In genomic region chr3:105701399-105701798, GRCm38 (mm10) we compare ENCODE assay signal across 12 mouse cellular contexts. TPM values are rescaled to one million over a fixed set of nuclear protein-coding genes. Genes with fewer than 3 reads are reported as not detected.
DNase-seq lines count a peak whose midpoint lies in the region; ATAC-seq lines count a peak whose summit lies in the region.
"Had no signal": no experiment of that assay in that cellular context is flagged by ENCODE, and none has a peak within 500 bp of the region (broad histone marks: within the 10 kb centered on the region; RNA-seq: fewer than 3 reads in every experiment).

No protein-coding gene starts in this region.

- ATAC-seq in heart, embryonic 12.5 days (ENCODE audit: insufficient number of reproducible peaks, low FRiP score) = 0 out of 2 replicates have a peak, but pooled peaks have one; percentile 5
- peak; percentile 30 for ATAC-seq in liver, embryonic 12.5 days
- no peak for ATAC-seq in midbrain, embryonic 11.5 days (ENCODE audit: low FRiP score)
- ATAC-seq: midbrain, embryonic 15.5 days had no signal

- 19% methylated on average over 5 of the region's 5 CpGs for WGBS in heart, embryonic 12.5 days
- 12% methylated on average over 5 of the region's 5 CpGs for WGBS in liver, embryonic 12.5 days (ENCODE audit: insufficient replicate concordance)
- WGBS in midbrain, embryonic 11.5 days = 78% methylated on average over 5 of the region's 5 CpGs

- H3K36me3 ChIP-seq in heart, embryonic 12.5 days = no peaks in the 10 kb centered on the region
- H3K36me3 ChIP-seq in liver, embryonic 12.5 days = no peaks in the 10 kb centered on the region
- no peaks in the 10 kb centered on the region for H3K36me3 ChIP-seq in midbrain, embryonic 11.5 days (ENCODE audit: control insufficient read depth, insufficient read depth, low read length)
- H3K36me3 ChIP-seq: lung, embryonic 15.5 days; midbrain, embryonic 15.5 days had no signal

- DNase-seq in gastrocnemius, postnatal 25 days = peak; percentile 55
- no peak for DNase-seq in gastrocnemius, postnatal 4 days (ENCODE audit: low spot score in 2 of 2)
- DNase-seq in MEL-GATA-1-ER (ENCODE audit: extremely low read depth, low read depth) = peak; percentile 84
- no peak for DNase-seq in midbrain, embryonic 11.5 days (ENCODE audit: low spot score, missing footprints)
- DNase-seq in retina, postnatal 1 day = no peak
- no peak for DNase-seq in cerebellum, postnatal 25 days
- DNase-seq: thymus, postnatal 25 days had no signal

- peaks cover 68% of the 10 kb centered on the region for H3K4me1 ChIP-seq in heart, embryonic 12.5 days (replicated peaks)
- peaks cover 87% of the 10 kb centered on the region for H3K4me1 ChIP-seq in liver, embryonic 12.5 days
- peaks cover 8% of the 10 kb centered on the region for H3K4me1 ChIP-seq in midbrain, embryonic 11.5 days (ENCODE audit: control insufficient read depth, insufficient read depth, low read length)

- H3K27me3 ChIP-seq in heart, embryonic 12.5 days (replicated peaks) = 0 out of 2 replicates have a peak, but pooled peaks cover 6% of the 10 kb centered on the region
- H3K27me3 ChIP-seq in liver, embryonic 12.5 days (replicated peaks) = peaks cover 30% of the 10 kb centered on the region
- H3K27me3 ChIP-seq in midbrain, embryonic 11.5 days (ENCODE audit: control insufficient read depth, insufficient read depth, low read length) = peaks cover 13% of the 10 kb centered on the region; the same call in 1 of the 2 replicates

- H3K27ac ChIP-seq in heart, embryonic 12.5 days (ENCODE audit: poor library complexity, severe bottlenecking) = no peak overlapping the region
- peak overlapping the region; percentile 76 for H3K27ac ChIP-seq in liver, embryonic 12.5 days
- no peak overlapping the region for H3K27ac ChIP-seq in midbrain, embryonic 11.5 days (ENCODE audit: low read depth, low read length)
- H3K27ac ChIP-seq: kidney, postnatal 0 days; lung, embryonic 15.5 days; midbrain, embryonic 15.5 days had no signal

- no peak overlapping the region for H3K9ac ChIP-seq in heart, embryonic 12.5 days
- H3K9ac ChIP-seq in liver, embryonic 12.5 days = peak overlapping the region; percentile 62
- no peak overlapping the region for H3K9ac ChIP-seq in midbrain, embryonic 11.5 days (ENCODE audit: low read length)
- H3K9ac ChIP-seq: lung, embryonic 15.5 days; midbrain, embryonic 15.5 days had no signal

- no peak overlapping the region for H3K4me3 ChIP-seq in heart, embryonic 12.5 days
- H3K4me3 ChIP-seq in liver, embryonic 12.5 days = peak overlapping the region; percentile 23
- no peak overlapping the region for H3K4me3 ChIP-seq in midbrain, embryonic 11.5 days (ENCODE audit: low read depth, low read length)
- H3K4me3 ChIP-seq: lung, embryonic 15.5 days; midbrain, embryonic 15.5 days had no signal

- H3K4me2 ChIP-seq in heart, embryonic 12.5 days = peak overlapping the region; percentile 47
- H3K4me2 ChIP-seq in liver, embryonic 12.5 days = peak overlapping the region; percentile 61
- no peak overlapping the region for H3K4me2 ChIP-seq in midbrain, embryonic 11.5 days
- H3K4me2 ChIP-seq: lung, embryonic 15.5 days; midbrain, embryonic 15.5 days had no signal

- no peaks in the 10 kb centered on the region for H3K9me3 ChIP-seq in heart, embryonic 12.5 days (replicated peaks)
- H3K9me3 ChIP-seq in liver, embryonic 12.5 days (replicated peaks) = no peaks in the 10 kb centered on the region
- H3K9me3 ChIP-seq in midbrain, embryonic 11.5 days (ENCODE audit: control insufficient read depth, low read length) = no peaks in the 10 kb centered on the region
- H3K9me3 ChIP-seq: lung, embryonic 15.5 days; midbrain, embryonic 15.5 days had no signal

RNA-seq across cellular contexts. Expression of gene Inka2, which starts 3.0 kb away (rescaled TPM):
- total RNA-seq in gastrocnemius, postnatal 25 days (2021) = 1 to 10 TPM; 2.6 to 6.0 TPM
- total RNA-seq in gastrocnemius, postnatal 4 days (2021) = 10 to 100 TPM; 28.5 to 29.0 TPM
- 2.2 and 3.2 TPM in 2 replicates for polyA plus RNA-seq in heart, embryonic 12.5 days (2016; fragmentation: Nextera tagmentation; extraction: Ambion mirVana)
- 0.33 and 0.37 TPM in 2 replicates for polyA plus RNA-seq in liver, embryonic 12.5 days (2016; fragmentation: Nextera tagmentation; extraction: Ambion mirVana)
- polyA plus RNA-seq in midbrain, embryonic 11.5 days (2014; fragmentation: Nextera tagmentation; extraction: Ambion mirVana) = 0.34 and 0.56 TPM in 2 replicates

RNA-seq across cellular contexts. Expression of gene Ddx20, which starts 14.0 kb away (rescaled TPM):
- 1 to 10 TPM; 7.8 to 8.1 TPM for total RNA-seq in gastrocnemius, postnatal 25 days (2021)
- total RNA-seq in gastrocnemius, postnatal 4 days (2021) = 10 to 100 TPM; 12.3 to 15.1 TPM
- polyA plus RNA-seq in heart, embryonic 12.5 days (2016; fragmentation: Nextera tagmentation; extraction: Ambion mirVana) = 23.0 and 23.8 TPM in 2 replicates
- 31.6 and 34.4 TPM in 2 replicates for polyA plus RNA-seq in liver, embryonic 12.5 days (2016; fragmentation: Nextera tagmentation; extraction: Ambion mirVana)
- polyA plus RNA-seq in midbrain, embryonic 11.5 days (2014; fragmentation: Nextera tagmentation; extraction: Ambion mirVana) = 46.3 and 52.7 TPM in 2 replicates

Comparison
In these comparisons a context has a peak if more than half of its experiments do, and no peak if none do; other contexts are left out.
1. DNase-seq: peak in gastrocnemius, postnatal 25 days (single experiment) and MEL-GATA-1-ER (single experiment); none in gastrocnemius, postnatal 4 days (0 of 2), midbrain, embryonic 11.5 days (single experiment), retina, postnatal 1 day (single experiment) and cerebellum, postnatal 25 days (0 of 2).